Comparison of ENCODE assay signal across 8 mouse cellular contexts in genomic region chr17:21532101-21532951, GRCm38 (mm10). TPM values are rescaled to one million over a fixed set of nuclear protein-coding genes. Genes with fewer than 3 reads are reported as not detected.
DNase-seq lines count a peak whose midpoint lies in the region; ATAC-seq and TF ChIP-seq lines count a peak whose summit lies in the region.

No protein-coding gene starts in this region.

- H3K9ac ChIP-seq in forebrain, embryonic 13.5 days = peak overlapping the region; percentile 94
- peak overlapping the region; percentile 88 for H3K9ac ChIP-seq in heart, postnatal 0 days (replicated peaks; ENCODE audit: low read depth, low read length)
- peak overlapping the region; percentile 69 for H3K9ac ChIP-seq in liver, embryonic 15.5 days
- peak overlapping the region; percentile 91 for H3K9ac ChIP-seq in neural tube, embryonic 11.5 days (ENCODE audit: low read length)
- peak overlapping the region; percentile 95 for H3K9ac ChIP-seq in stomach, embryonic 16.5 days (ENCODE audit: low read length)

- peak; percentile 4; the same call in 1 of the 2 replicates for TF ChIP-seq CTCF in heart, postnatal 0 days (IDR thresholded peaks at IDR 0.05; ENCODE audit: low read depth)

- H3K27me3 ChIP-seq in forebrain, embryonic 13.5 days = no peaks in the 10 kb centered on the region
- H3K27me3 ChIP-seq in heart, postnatal 0 days (ENCODE audit: control insufficient read depth, insufficient read depth, low read length) = no peaks in the 10 kb centered on the region
- H3K27me3 ChIP-seq in liver, embryonic 15.5 days = no peaks in the 10 kb centered on the region
- no peaks in the 10 kb centered on the region for H3K27me3 ChIP-seq in neural tube, embryonic 11.5 days (ENCODE audit: control insufficient read depth, insufficient read depth, low read length)
- no peaks in the 10 kb centered on the region for H3K27me3 ChIP-seq in stomach, embryonic 16.5 days (ENCODE audit: control insufficient read depth, insufficient read depth, low read length)

- no peak for TF ChIP-seq EP300 in heart, postnatal 0 days (IDR thresholded peaks at IDR 0.05; ENCODE audit: low read depth)

- WGBS in forebrain, embryonic 13.5 days = under 1% methylated on average over 53 of the region's 54 CpGs
- WGBS in heart, postnatal 0 days = under 1% methylated on average over 50 of the region's 54 CpGs
- WGBS in liver, embryonic 15.5 days (ENCODE audit: insufficient replicate concordance) = under 1% methylated on average over 54 of the region's 54 CpGs
- WGBS in neural tube, embryonic 11.5 days = under 1% methylated on average over 52 of the region's 54 CpGs
- under 1% methylated on average over 54 of the region's 54 CpGs for WGBS in stomach, embryonic 16.5 days

- peak overlapping the region; percentile 74 for H3K4me2 ChIP-seq in forebrain, embryonic 13.5 days
- H3K4me2 ChIP-seq in heart, postnatal 0 days (ENCODE audit: low read depth, low read length) = peak overlapping the region; percentile 66
- H3K4me2 ChIP-seq in liver, embryonic 15.5 days = peak overlapping the region; percentile 90
- H3K4me2 ChIP-seq in neural tube, embryonic 11.5 days (ENCODE audit: low read depth) = peak overlapping the region; percentile 62
- H3K4me2 ChIP-seq in stomach, embryonic 16.5 days (ENCODE audit: low read depth, low read length) = peak overlapping the region; percentile 85

- peak overlapping the region; percentile 86 for H3K27ac ChIP-seq in forebrain, embryonic 13.5 days
- peak overlapping the region; percentile 97 for H3K27ac ChIP-seq in heart, postnatal 0 days (ENCODE audit: low read depth)
- H3K27ac ChIP-seq in liver, embryonic 15.5 days (replicated peaks) = peak overlapping the region; percentile 75
- H3K27ac ChIP-seq in neural tube, embryonic 11.5 days (ENCODE audit: low read depth, low read length) = peak overlapping the region; percentile 73
- H3K27ac ChIP-seq in stomach, embryonic 16.5 days (ENCODE audit: low read length) = peak overlapping the region; percentile 94

- H3K4me3 ChIP-seq in forebrain, embryonic 13.5 days = peak overlapping the region; percentile 77
- peak overlapping the region; percentile 65 for H3K4me3 ChIP-seq in heart, postnatal 0 days (ENCODE audit: low read depth, low read length)
- peak overlapping the region; percentile 67 for H3K4me3 ChIP-seq in liver, embryonic 15.5 days (replicated peaks)
- H3K4me3 ChIP-seq in neural tube, embryonic 11.5 days (ENCODE audit: low read depth, low read length) = peak overlapping the region; percentile 60
- peak overlapping the region; percentile 71 for H3K4me3 ChIP-seq in stomach, embryonic 16.5 days (replicated peaks; ENCODE audit: low read length)

- H3K36me3 ChIP-seq in forebrain, embryonic 13.5 days (ENCODE audit: poor library complexity, severe bottlenecking) = no peaks in the 10 kb centered on the region
- no peaks in the 10 kb centered on the region for H3K36me3 ChIP-seq in heart, postnatal 0 days (replicated peaks; ENCODE audit: control insufficient read depth, insufficient read depth, low read length)
- H3K36me3 ChIP-seq in liver, embryonic 15.5 days (replicated peaks) = no peaks in the 10 kb centered on the region
- H3K36me3 ChIP-seq in neural tube, embryonic 11.5 days (ENCODE audit: control insufficient read depth, insufficient read depth, low read length) = no peaks in the 10 kb centered on the region
- no peaks in the 10 kb centered on the region for H3K36me3 ChIP-seq in stomach, embryonic 16.5 days (ENCODE audit: control insufficient read depth, insufficient read depth, low read length)

- peaks cover 17% of the 10 kb centered on the region for H3K4me1 ChIP-seq in forebrain, embryonic 13.5 days
- H3K4me1 ChIP-seq in heart, postnatal 0 days (ENCODE audit: control insufficient read depth, insufficient read depth) = peaks cover 13% of the 10 kb centered on the region
- H3K4me1 ChIP-seq in liver, embryonic 15.5 days (replicated peaks) = peaks cover 39% of the 10 kb centered on the region
- no peaks in the 10 kb centered on the region for H3K4me1 ChIP-seq in neural tube, embryonic 11.5 days (ENCODE audit: control insufficient read depth, insufficient read depth, low read length)
- peaks cover 13% of the 10 kb centered on the region for H3K4me1 ChIP-seq in stomach, embryonic 16.5 days (ENCODE audit: control insufficient read depth, insufficient read depth, low read length)

- DNase-seq in brain, embryonic 18.5 days (ENCODE audit: low read depth, low spot score) = peak; percentile 79
- DNase-seq in heart, postnatal 0 days (ENCODE audit: low spot score) = peak; percentile 96
- DNase-seq in kidney, postnatal 36 days = peak; percentile 79 to 80
- DNase-seq in neural tube, embryonic 11.5 days (ENCODE audit: low spot score) = peak; percentile 78

- H3K9me3 ChIP-seq in forebrain, embryonic 13.5 days (replicated peaks) = no peaks in the 10 kb centered on the region
- H3K9me3 ChIP-seq in heart, postnatal 0 days (replicated peaks; ENCODE audit: control insufficient read depth, low read length) = no peaks in the 10 kb centered on the region
- H3K9me3 ChIP-seq in liver, embryonic 15.5 days (replicated peaks) = no peaks in the 10 kb centered on the region
- H3K9me3 ChIP-seq in neural tube, embryonic 11.5 days (ENCODE audit: control insufficient read depth, low read length) = no peaks in the 10 kb centered on the region
- no peaks in the 10 kb centered on the region for H3K9me3 ChIP-seq in stomach, embryonic 16.5 days (replicated peaks; ENCODE audit: control insufficient read depth, low read length)

- peak; percentile 14 for ATAC-seq in CD4-positive, CD25-positive, alpha-beta regulatory T cell, adult 4 months
- ATAC-seq in forebrain, embryonic 13.5 days = peak; percentile 92
- ATAC-seq in heart, postnatal 0 days (ENCODE audit: insufficient read depth, low read depth) = peak; percentile 81
- ATAC-seq in liver, embryonic 15.5 days (ENCODE audit: insufficient read depth) = peak; percentile 61
- peak; percentile 86 for ATAC-seq in neural tube, embryonic 11.5 days (ENCODE audit: insufficient read depth, low FRiP score, low TSS enrichment)
- peak; percentile 83 for ATAC-seq in stomach, embryonic 16.5 days (ENCODE audit: insufficient read depth, low FRiP score)

RNA-seq across cellular contexts. Expression of gene Zfp52, which starts 3.0 kb away (rescaled TPM):
- 10 to 100 TPM; 20.8 to 21.6 TPM for polyA plus RNA-seq in CD4-positive, CD25-positive, alpha-beta regulatory T cell, adult 4 months (2017; shearing (Covaris generic))
- polyA plus RNA-seq in forebrain, embryonic 13.5 days (2015; fragmentation: Nextera tagmentation; extraction: Ambion mirVana) = 1.6 and 1.7 TPM in 2 replicates
- total RNA-seq in heart, postnatal 0 days (2014; rRNA removed; ENCODE audit: low replicate concordance) = 6.8 and 7.0 TPM in 2 replicates
- polyA plus RNA-seq in heart, postnatal 0 days (2015; fragmentation: Nextera tagmentation; extraction: Ambion mirVana) = 4.4 and 4.5 TPM in 2 replicates
- 0.83 and 0.94 TPM in 2 replicates for polyA plus RNA-seq in liver, embryonic 15.5 days (2015; fragmentation: Nextera tagmentation; extraction: Ambion mirVana)
- polyA plus RNA-seq in neural tube, embryonic 11.5 days (2014; fragmentation: Nextera tagmentation; extraction: Ambion mirVana) = 1.3 and 1.5 TPM in 2 replicates
- polyA plus RNA-seq in stomach, embryonic 16.5 days (2015; fragmentation: Nextera tagmentation; extraction: Ambion mirVana) = 5.8 and 6.6 TPM in 2 replicates

RNA-seq across cellular contexts. Expression of gene Zfp948, which starts 34.5 kb away (rescaled TPM):
- polyA plus RNA-seq in CD4-positive, CD25-positive, alpha-beta regulatory T cell, adult 4 months (2017; shearing (Covaris generic)) = 10 to 100 TPM; 13.0 to 14.0 TPM
- 14.3 and 15.6 TPM in 2 replicates for polyA plus RNA-seq in forebrain, embryonic 13.5 days (2015; fragmentation: Nextera tagmentation; extraction: Ambion mirVana)
- total RNA-seq in heart, postnatal 0 days (2014; rRNA removed; ENCODE audit: low replicate concordance) = 1.8 and 4.7 TPM in 2 replicates
- 6.2 and 7.4 TPM in 2 replicates for polyA plus RNA-seq in heart, postnatal 0 days (2015; fragmentation: Nextera tagmentation; extraction: Ambion mirVana)
- polyA plus RNA-seq in liver, embryonic 15.5 days (2015; fragmentation: Nextera tagmentation; extraction: Ambion mirVana) = 4.1 TPM in 2 replicates
- polyA plus RNA-seq in neural tube, embryonic 11.5 days (2014; fragmentation: Nextera tagmentation; extraction: Ambion mirVana) = 19.7 and 20.4 TPM in 2 replicates
- 19.0 and 21.3 TPM in 2 replicates for polyA plus RNA-seq in stomach, embryonic 16.5 days (2015; fragmentation: Nextera tagmentation; extraction: Ambion mirVana)

RNA-seq across cellular contexts. Expression of gene Zfp53, which starts 43.5 kb away (rescaled TPM):
- polyA plus RNA-seq in CD4-positive, CD25-positive, alpha-beta regulatory T cell, adult 4 months (2017; shearing (Covaris generic)) = 10 to 100 TPM; 44.8 to 46.9 TPM
- polyA plus RNA-seq in forebrain, embryonic 13.5 days (2015; fragmentation: Nextera tagmentation; extraction: Ambion mirVana) = 10.5 and 10.8 TPM in 2 replicates
- 0.70 and 0.92 TPM in 2 replicates for total RNA-seq in heart, postnatal 0 days (2014; rRNA removed; ENCODE audit: low replicate concordance)
- 4.0 and 4.4 TPM in 2 replicates for polyA plus RNA-seq in heart, postnatal 0 days (2015; fragmentation: Nextera tagmentation; extraction: Ambion mirVana)
- 3.0 and 3.6 TPM in 2 replicates for polyA plus RNA-seq in liver, embryonic 15.5 days (2015; fragmentation: Nextera tagmentation; extraction: Ambion mirVana)
- 8.7 and 10.1 TPM in 2 replicates for polyA plus RNA-seq in neural tube, embryonic 11.5 days (2014; fragmentation: Nextera tagmentation; extraction: Ambion mirVana)
- 13.8 and 14.3 TPM in 2 replicates for polyA plus RNA-seq in stomach, embryonic 16.5 days (2015; fragmentation: Nextera tagmentation; extraction: Ambion mirVana)

Comparison
In these comparisons a context has a peak if more than half of its experiments do, and no peak if none do; other contexts are left out.
1. Peak in every context shown above with its lines: DNase-seq, ATAC-seq, H3K4me3 ChIP-seq and H3K27ac ChIP-seq.
2. ATAC-seq: peak in every context shown above with its lines; median percentile 92 in forebrain, embryonic 13.5 days; 86 in neural tube, embryonic 11.5 days; 83 in stomach, embryonic 16.5 days; 81 in heart, postnatal 0 days; 61 in liver, embryonic 15.5 days; 14 in CD4-positive, CD25-positive, alpha-beta regulatory T cell, adult 4 months.